Mouse (Mus musculus): ENCODE results near the gene Rngtt. TPM values are rescaled to one million over a fixed set of nuclear protein-coding genes. Genes with fewer than 3 reads are reported as not detected.

Gene Rngtt
- polyA plus RNA-seq, 1 experiment from 2014 or later = 36.6 TPM

DNA sequence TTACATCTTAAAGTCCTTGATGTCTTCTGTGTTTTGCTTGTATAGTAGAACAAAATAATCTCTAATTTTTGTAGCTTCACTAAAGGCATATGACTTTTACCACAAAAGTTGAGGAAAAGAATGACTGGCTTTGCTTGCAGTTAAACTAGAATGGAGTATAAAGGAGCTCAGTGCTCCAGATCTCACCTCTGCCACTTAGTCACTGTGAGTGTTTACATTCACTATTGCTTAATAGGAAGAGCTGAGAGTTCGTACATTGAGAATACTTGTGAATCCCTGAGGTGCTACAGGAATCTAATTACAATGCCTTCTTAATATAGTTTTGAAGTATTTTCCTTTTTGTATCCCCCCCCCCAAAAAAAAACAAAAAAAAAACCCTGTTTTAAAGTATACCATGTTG lies 154.3 kb downstream of the Rngtt start:
- DNase-seq (ENCODE audit: low spot score, missing footprints) (no peak), ATAC-seq (ENCODE audit: low FRiP score) (no peak)
- H3K4me1 ChIP-seq (ENCODE audit: control insufficient read depth, insufficient read depth, low read length) = no peaks in the 10 kb centered on the region
- no peak overlapping the region for H3K9ac ChIP-seq (ENCODE audit: low read length)
- no peak overlapping the region for H3K4me3 ChIP-seq (ENCODE audit: low read depth, low read length)
- no peak overlapping the region for H3K4me2 ChIP-seq
- no peak overlapping the region for H3K27ac ChIP-seq (ENCODE audit: low read depth, low read length)
- H3K9me3 ChIP-seq (ENCODE audit: control insufficient read depth, low read length) = no peaks in the 10 kb centered on the region
- H3K27me3 ChIP-seq (ENCODE audit: control insufficient read depth, insufficient read depth, low read length) = no peaks in the 10 kb centered on the region
- WGBS = 90% methylated on average over 1 of the region's 1 CpGs
- H3K36me3 ChIP-seq (ENCODE audit: control insufficient read depth, insufficient read depth, low read length) = no peaks in the 10 kb centered on the region

DNA sequence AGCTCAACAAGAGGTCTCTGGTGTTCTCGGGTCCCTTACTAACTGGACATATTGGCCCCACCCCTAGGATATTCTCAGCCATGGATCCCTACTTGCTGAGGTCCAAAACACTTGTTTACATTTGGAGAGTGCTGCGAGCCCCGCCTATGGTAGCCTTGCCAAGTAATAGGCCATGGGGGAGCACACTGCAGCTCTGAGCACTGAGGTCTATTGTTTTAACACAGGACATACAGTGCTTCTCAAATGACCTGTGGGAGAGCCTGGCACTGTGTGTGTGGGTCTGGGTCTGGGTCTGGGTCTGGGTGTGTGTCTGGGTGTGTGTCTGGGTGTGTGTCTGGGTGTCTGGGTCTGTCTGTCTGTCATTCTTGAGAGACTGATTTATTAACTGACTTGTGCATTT lies 155.8 kb downstream of the Rngtt start:
- Histone ChIP-seq H3K4me2 (no peak overlapping the region), H3K36me3 (ENCODE audit: control insufficient read depth, insufficient read depth, low read length) (no peaks in the 10 kb centered on the region), H3K4me3 (ENCODE audit: low read depth, low read length) (no peak overlapping the region), H3K27me3 (ENCODE audit: control insufficient read depth, insufficient read depth, low read length) (no peaks in the 10 kb centered on the region), H3K27ac (ENCODE audit: low read depth, low read length) (no peak overlapping the region), H3K4me1 (ENCODE audit: control insufficient read depth, insufficient read depth, low read length) (no peaks in the 10 kb centered on the region), H3K9me3 (ENCODE audit: control insufficient read depth, low read length) (no peaks in the 10 kb centered on the region), H3K9ac (ENCODE audit: low read length) (no peak overlapping the region)
- WGBS = 87% methylated on average over 3 of the region's 3 CpGs
- no peak for ATAC-seq (ENCODE audit: low FRiP score)
- no peak for DNase-seq (ENCODE audit: low spot score, missing footprints)

DNA sequence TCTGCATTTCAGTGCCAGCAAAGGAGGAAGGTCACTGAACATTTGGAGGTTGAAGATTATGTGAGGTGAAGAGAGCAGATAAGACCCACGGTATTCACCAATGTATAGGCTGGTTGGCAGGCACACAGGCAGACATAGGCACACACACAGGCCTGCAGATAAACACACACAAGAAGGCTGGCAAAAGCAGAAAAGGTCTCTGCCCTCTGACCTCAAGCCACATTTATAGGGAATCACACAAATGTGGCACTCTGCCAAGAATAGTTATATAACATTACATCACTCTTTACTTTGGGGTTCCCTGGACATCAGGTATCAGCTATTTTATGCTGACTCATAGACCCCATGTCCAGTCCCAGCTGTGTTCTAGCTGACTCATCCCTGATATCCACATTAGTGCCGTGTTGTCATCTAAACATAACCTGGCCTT lies 156.9 kb downstream of the Rngtt start:
- no peak overlapping the region for H3K9ac ChIP-seq (ENCODE audit: low read length)
- whole genome bisulfite sequencing = 90% methylated on average over 2 of the region's 2 CpGs
- H3K27ac ChIP-seq (ENCODE audit: low read depth, low read length) = no peak overlapping the region
- no peaks in the 10 kb centered on the region for H3K4me1 ChIP-seq (ENCODE audit: control insufficient read depth, insufficient read depth, low read length)
- H3K9me3 ChIP-seq (ENCODE audit: control insufficient read depth, low read length) = no peaks in the 10 kb centered on the region
- ATAC-seq (ENCODE audit: low FRiP score) (no peak), DNase-seq (ENCODE audit: low spot score, missing footprints) (no peak)
- H3K4me2 ChIP-seq = no peak overlapping the region
- no peaks in the 10 kb centered on the region for H3K27me3 ChIP-seq (ENCODE audit: control insufficient read depth, insufficient read depth, low read length)
- no peak overlapping the region for H3K4me3 ChIP-seq (ENCODE audit: low read depth, low read length)
- H3K36me3 ChIP-seq (ENCODE audit: control insufficient read depth, insufficient read depth, low read length) = no peaks in the 10 kb centered on the region

DNA sequence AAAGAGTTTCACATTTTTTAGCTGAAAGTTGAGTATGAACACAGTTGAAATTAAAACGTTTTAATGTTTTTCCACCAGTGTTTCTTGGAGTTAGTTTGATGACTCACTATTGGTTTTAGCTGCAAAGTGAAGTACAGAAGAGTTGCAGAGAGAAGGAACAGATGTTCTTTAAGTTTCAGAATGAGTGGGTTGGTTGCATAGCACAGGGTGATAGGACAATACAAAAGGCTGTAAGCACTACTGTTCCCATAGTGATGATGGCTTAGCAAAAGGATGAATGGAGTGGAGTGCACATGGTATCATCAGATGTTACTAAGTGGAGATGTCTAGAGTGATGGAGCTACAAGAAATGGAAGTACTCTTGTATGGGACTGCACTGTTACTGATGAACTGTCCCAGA lies 157.5 kb downstream of the Rngtt start:
- Histone ChIP-seq H3K4me2 (no peak overlapping the region), H3K36me3 (ENCODE audit: control insufficient read depth, insufficient read depth, low read length) (no peaks in the 10 kb centered on the region), H3K9me3 (ENCODE audit: control insufficient read depth, low read length) (no peaks in the 10 kb centered on the region), H3K4me1 (ENCODE audit: control insufficient read depth, insufficient read depth, low read length) (no peaks in the 10 kb centered on the region), H3K4me3 (ENCODE audit: low read depth, low read length) (no peak overlapping the region), H3K9ac (ENCODE audit: low read length) (no peak overlapping the region), H3K27ac (ENCODE audit: low read depth, low read length) (no peak overlapping the region), H3K27me3 (ENCODE audit: control insufficient read depth, insufficient read depth, low read length) (no peaks in the 10 kb centered on the region)
- 87% methylated on average over 1 of the region's 1 CpGs for WGBS
- DNase-seq (ENCODE audit: low spot score, missing footprints) (no peak), ATAC-seq (ENCODE audit: low FRiP score) (no peak)

DNA sequence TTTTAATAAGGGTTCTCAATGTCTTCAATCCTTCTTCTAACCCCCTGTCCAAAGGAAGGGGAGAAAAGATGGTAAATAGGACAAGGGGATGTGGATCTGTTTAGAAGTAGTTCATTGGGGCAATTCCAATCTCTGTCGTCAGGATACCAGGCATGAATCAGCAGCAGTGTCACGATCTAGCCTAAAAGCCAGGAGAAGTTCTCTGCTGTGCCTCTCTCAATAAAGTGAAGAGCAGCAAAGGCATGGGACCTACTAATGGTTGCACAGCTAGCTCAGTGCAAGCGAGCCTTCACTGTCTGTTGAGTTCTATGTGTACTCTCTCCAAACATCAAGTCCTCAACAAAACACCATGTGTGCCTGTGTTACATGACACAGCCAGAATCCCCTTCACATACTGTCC lies 158.0 kb downstream of the Rngtt start:
- no peak for DNase-seq (ENCODE audit: low spot score, missing footprints)
- Histone ChIP-seq H3K27ac (ENCODE audit: low read depth, low read length) (no peak overlapping the region), H3K9me3 (ENCODE audit: control insufficient read depth, low read length) (no peaks in the 10 kb centered on the region), H3K36me3 (ENCODE audit: control insufficient read depth, insufficient read depth, low read length) (no peaks in the 10 kb centered on the region), H3K4me2 (no peak overlapping the region), H3K4me3 (ENCODE audit: low read depth, low read length) (no peak overlapping the region), H3K9ac (ENCODE audit: low read length) (no peak overlapping the region), H3K4me1 (ENCODE audit: control insufficient read depth, insufficient read depth, low read length) (no peaks in the 10 kb centered on the region), H3K27me3 (ENCODE audit: control insufficient read depth, insufficient read depth, low read length) (no peaks in the 10 kb centered on the region)
- no peak for ATAC-seq (ENCODE audit: low FRiP score)
- 91% methylated on average over 3 of the region's 3 CpGs for WGBS

DNA sequence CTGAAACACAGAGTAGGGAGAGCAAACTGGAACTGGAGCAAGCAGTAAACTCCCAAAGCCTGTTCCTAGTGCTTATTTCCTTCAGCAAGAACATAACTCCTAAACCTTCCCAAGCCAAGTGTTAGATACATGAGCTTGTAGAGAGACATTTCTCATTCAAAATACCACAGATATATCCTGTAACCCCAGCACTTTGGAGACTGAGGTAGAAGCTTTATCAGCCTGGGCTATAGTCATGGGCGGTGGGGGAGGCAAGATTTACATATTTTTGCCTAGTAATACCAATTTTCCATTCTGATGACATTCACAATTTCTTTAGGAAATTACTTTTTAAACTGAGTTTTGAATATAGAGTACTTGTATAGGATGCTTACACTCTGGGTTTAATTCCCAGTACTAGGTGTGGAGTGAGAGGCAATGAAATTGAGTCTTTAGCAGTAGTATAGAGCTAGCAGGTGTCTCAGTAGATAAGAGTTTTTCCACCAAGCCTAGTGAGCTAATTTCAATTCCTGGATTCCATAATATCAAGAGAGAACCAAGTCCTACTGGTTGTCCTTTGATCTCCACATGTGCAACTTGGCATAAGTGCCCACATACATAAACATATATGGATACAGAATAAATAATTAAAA lies 160.7 kb downstream of the Rngtt start:
- H3K9ac ChIP-seq (ENCODE audit: low read length) = no peak overlapping the region
- no peak for DNase-seq (ENCODE audit: low spot score, missing footprints)
- no peaks in the 10 kb centered on the region for H3K4me1 ChIP-seq (ENCODE audit: control insufficient read depth, insufficient read depth, low read length)
- ATAC-seq (ENCODE audit: low FRiP score) = no peak
- no peaks in the 10 kb centered on the region for H3K36me3 ChIP-seq (ENCODE audit: control insufficient read depth, insufficient read depth, low read length)
- H3K4me3 ChIP-seq (ENCODE audit: low read depth, low read length) = no peak overlapping the region
- H3K4me2 ChIP-seq = no peak overlapping the region
- H3K27ac ChIP-seq (ENCODE audit: low read depth, low read length) = no peak overlapping the region
- 89% methylated on average over 1 of the region's 1 CpGs for WGBS
- H3K9me3 ChIP-seq (ENCODE audit: control insufficient read depth, low read length) = no peaks in the 10 kb centered on the region
- no peaks in the 10 kb centered on the region for H3K27me3 ChIP-seq (ENCODE audit: control insufficient read depth, insufficient read depth, low read length)

DNA sequence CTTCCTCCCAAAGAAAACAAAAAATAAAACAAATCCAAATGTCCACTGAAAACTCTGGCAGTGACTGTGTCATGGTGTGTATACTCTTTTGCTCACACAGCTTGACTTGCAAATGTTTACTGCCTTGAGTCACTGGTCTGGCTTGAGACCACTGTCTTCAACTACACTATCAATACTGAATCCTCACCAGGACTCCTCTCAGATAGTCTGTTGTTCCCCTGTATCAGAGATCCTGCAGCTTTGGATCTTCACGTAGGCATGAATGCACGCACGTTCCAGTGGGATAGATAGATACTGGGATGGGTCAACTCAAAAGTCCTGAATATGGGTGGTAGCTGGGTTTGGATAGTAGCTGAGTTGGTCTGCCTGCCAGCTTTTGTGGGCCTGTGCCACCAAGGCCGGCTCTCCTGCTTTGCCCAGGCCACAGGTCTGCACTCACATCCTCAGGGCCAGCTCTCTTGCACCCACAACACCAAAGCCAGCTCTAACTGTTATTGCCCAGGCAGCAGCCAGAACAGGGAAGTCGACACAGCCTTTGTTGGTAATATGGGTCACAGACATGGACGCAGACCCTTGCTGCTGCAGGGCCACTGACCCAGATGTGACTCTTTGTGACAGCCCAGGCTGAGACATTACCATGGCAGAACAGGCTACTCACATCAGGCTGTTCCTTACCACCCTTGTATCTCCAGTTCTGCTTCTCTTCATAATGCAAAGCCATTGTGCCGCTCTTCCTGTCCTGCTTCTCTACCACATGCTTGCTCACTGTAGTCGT lies 168.1 kb downstream of the Rngtt start:
- H3K36me3 ChIP-seq (ENCODE audit: control insufficient read depth, insufficient read depth, low read length) = no peaks in the 10 kb centered on the region
- 92% methylated on average over 8 of the region's 8 CpGs for WGBS
- no peak for ATAC-seq (ENCODE audit: low FRiP score)

DNA sequence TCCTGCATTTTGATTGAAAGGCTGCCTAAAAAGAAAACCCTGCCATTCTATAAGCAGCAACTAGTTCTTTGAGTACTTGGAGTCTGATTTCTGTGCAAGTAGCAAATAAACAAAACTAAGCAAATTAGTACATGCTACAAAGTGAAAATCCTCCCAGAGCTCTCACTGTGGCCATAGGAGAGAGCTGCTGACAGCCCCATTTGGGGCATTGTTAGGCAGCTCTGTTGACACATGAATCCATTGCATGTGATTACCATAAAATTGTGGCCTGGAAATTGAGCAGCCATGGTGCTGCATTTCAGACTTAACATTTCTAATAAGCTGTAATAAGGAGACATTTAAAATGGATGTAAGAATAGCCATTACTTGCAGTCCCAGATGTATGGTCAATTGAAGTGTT lies 171.6 kb downstream of the Rngtt start:
- Histone ChIP-seq H3K9ac (ENCODE audit: low read length) (no peak overlapping the region), H3K27me3 (ENCODE audit: control insufficient read depth, insufficient read depth, low read length) (no peaks in the 10 kb centered on the region), H3K9me3 (ENCODE audit: control insufficient read depth, low read length) (no peaks in the 10 kb centered on the region), H3K4me1 (ENCODE audit: control insufficient read depth, insufficient read depth, low read length) (no peaks in the 10 kb centered on the region; the same call in 1 of the 2 replicates), H3K36me3 (ENCODE audit: control insufficient read depth, insufficient read depth, low read length) (no peaks in the 10 kb centered on the region), H3K4me3 (ENCODE audit: low read depth, low read length) (no peak overlapping the region), H3K27ac (ENCODE audit: low read depth, low read length) (no peak overlapping the region), H3K4me2 (no peak overlapping the region)
- DNase-seq (ENCODE audit: low spot score, missing footprints) (peak; percentile 81), ATAC-seq (ENCODE audit: low FRiP score) (peak; percentile 63; the same call in 1 of the 2 replicates)

More for the DNA sequence above, 168.1 kb downstream of the Rngtt start:
- Histone ChIP-seq H3K27me3 (ENCODE audit: control insufficient read depth, insufficient read depth, low read length) (no peaks in the 10 kb centered on the region), H3K4me1 (ENCODE audit: control insufficient read depth, insufficient read depth, low read length) (no peaks in the 10 kb centered on the region; the same call in 1 of the 2 replicates), H3K9ac (ENCODE audit: low read length) (no peak overlapping the region), H3K4me2 (no peak overlapping the region), H3K4me3 (ENCODE audit: low read depth, low read length) (no peak overlapping the region), H3K27ac (ENCODE audit: low read depth, low read length) (no peak overlapping the region), H3K9me3 (ENCODE audit: control insufficient read depth, low read length) (no peaks in the 10 kb centered on the region)
- peak; percentile 54 for DNase-seq (ENCODE audit: low spot score, missing footprints)

DNA sequence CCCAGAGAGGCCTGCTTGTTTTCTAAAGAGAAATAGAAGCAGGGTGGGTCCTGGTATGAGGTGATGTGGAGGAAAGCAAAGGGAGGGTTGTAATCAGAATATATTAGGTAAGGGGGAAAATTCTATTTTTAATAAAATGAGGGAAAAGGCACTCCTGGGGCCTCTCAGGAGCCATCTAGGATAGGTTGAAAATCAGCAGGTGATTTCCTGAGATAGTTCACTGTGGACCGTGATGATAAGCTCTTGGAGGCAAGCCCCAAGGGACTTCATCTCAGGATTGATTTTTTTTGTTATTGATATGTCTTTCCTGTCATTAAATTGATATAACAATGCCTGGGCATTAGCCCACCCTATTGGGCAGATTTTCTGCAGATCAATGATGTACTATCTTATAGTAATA lies 175.9 kb downstream of the Rngtt start:
- Histone ChIP-seq H3K9ac (ENCODE audit: low read length) (no peak overlapping the region), H3K4me3 (ENCODE audit: low read depth, low read length) (no peak overlapping the region), H3K9me3 (ENCODE audit: control insufficient read depth, low read length) (no peaks in the 10 kb centered on the region), H3K27ac (ENCODE audit: low read depth, low read length) (no peak overlapping the region), H3K27me3 (ENCODE audit: control insufficient read depth, insufficient read depth, low read length) (no peaks in the 10 kb centered on the region), H3K36me3 (ENCODE audit: control insufficient read depth, insufficient read depth, low read length) (no peaks in the 10 kb centered on the region), H3K4me1 (ENCODE audit: control insufficient read depth, insufficient read depth, low read length) (no peaks in the 10 kb centered on the region; the same call in 1 of the 2 replicates), H3K4me2 (no peak overlapping the region)
- DNase-seq (ENCODE audit: low spot score, missing footprints) = no peak
- 81% methylated on average over 1 of the region's 1 CpGs for WGBS
- no peak for ATAC-seq (ENCODE audit: low FRiP score)
